Mouse (Mus musculus) yolk sac, embryonic 10.5 days (tissue): Measurements from ENCODE around the gene Lrrc74a.

ENCODE experiments used
- DNase-seq: peaks from one replicate; pipeline ENCODE4 v3.0.0-alpha.2; 2017; ENCODE audit warnings: low spot score

Gene Lrrc74a

GRCm38 (mm10) chr12:86719961-86720639 lies 14.1 kb upstream of the Lrrc74a start:
- no peak for DNase-seq

GRCm38 (mm10) chr12:86721453-86721852 lies 12.7 kb upstream of the Lrrc74a start:
- no peak for DNase-seq

- DNase-seq = no peak
Observed at GRCm38 (mm10) chr12:86724300-86724699, 9.9 kb upstream of the Lrrc74a start.

- DNase-seq = no peak
Observed at GRCm38 (mm10) chr12:86725706-86726105, 8.5 kb upstream of the Lrrc74a start.

- DNase-seq = peak; percentile 97
Observed at GRCm38 (mm10) chr12:86726120-86726640, 8.0 kb upstream of the Lrrc74a start, which contains the start of gene Angel1. Gene Angel1 (minus strand): TSS chr12:86726460.

- no peak for DNase-seq
Observed at GRCm38 (mm10) chr12:86761036-86761435, 26.9 kb downstream of the Lrrc74a start.

GRCm38 (mm10) chr12:86764060-86764459 lies 29.9 kb downstream of the Lrrc74a start:
- DNase-seq = no peak

GRCm38 (mm10) chr12:86766467-86766866 lies 32.3 kb downstream of the Lrrc74a start:
- no peak for DNase-seq

- DNase-seq = peak; percentile 38
Observed at GRCm38 (mm10) chr12:86767868-86768631, 33.9 kb downstream of the Lrrc74a start.

- DNase-seq = peak; percentile 29
Observed at GRCm38 (mm10) chr12:86768986-86769580, 34.9 kb downstream of the Lrrc74a start.

GRCm38 (mm10) chr12:86769819-86770218 lies 35.6 kb downstream of the Lrrc74a start:
- DNase-seq = no peak

GRCm38 (mm10) chr12:86770261-86770670 lies 36.1 kb downstream of the Lrrc74a start:
- no peak for DNase-seq

- DNase-seq = no peak
Observed at GRCm38 (mm10) chr12:86770927-86771326, 36.8 kb downstream of the Lrrc74a start.

- peak; percentile 80 for DNase-seq
Observed at GRCm38 (mm10) chr12:86771823-86772427, 37.8 kb downstream of the Lrrc74a start.

GRCm38 (mm10) chr12:86772551-86772950 lies 38.4 kb downstream of the Lrrc74a start:
- no peak for DNase-seq

GRCm38 (mm10) chr12:86775561-86776280 lies 41.6 kb downstream of the Lrrc74a start:
- DNase-seq = no peak

GRCm38 (mm10) chr12:86776341-86776860 lies 42.2 kb downstream of the Lrrc74a start:
- no peak for DNase-seq

- no peak for DNase-seq
Observed at GRCm38 (mm10) chr12:86778531-86778930, 44.4 kb downstream of the Lrrc74a start.

GRCm38 (mm10) chr12:86779206-86779989 lies 45.2 kb downstream of the Lrrc74a start:
- no peak for DNase-seq

GRCm38 (mm10) chr12:86781654-86782202 lies 47.6 kb downstream of the Lrrc74a start:
- no peak for DNase-seq
